In genomic region chr7:135716968-135717557, GRCm38 (mm10) we compare ENCODE assay signal across 8 mouse cellular contexts. TPM values are rescaled to one million over a fixed set of nuclear protein-coding genes. Genes with fewer than 3 reads are reported as not detected.
A peak's percentile ranks its signal among the peaks of the same experiment; 100 is the strongest.
DNase-seq lines count a peak whose midpoint lies in the region; ATAC-seq and TF ChIP-seq lines count a peak whose summit lies in the region.

No protein-coding gene starts in this region.

- H3ac ChIP-seq in C2C12 (ENCODE audit: control insufficient read depth, insufficient read length, low read depth), result no peak overlapping the region

- DNase-seq in heart, embryonic 10.5 days (ENCODE audit: low spot score), result no peak
- no peak for DNase-seq in heart, adult 9 months (ENCODE audit: low spot score in 2 of 2)
- peak; percentile 1 for DNase-seq in lung, postnatal 10 days
- DNase-seq in right cerebral cortex, postnatal 36 days (ENCODE audit: low spot score in 2 of 2), result no peak
- DNase-seq in urinary bladder, postnatal 36 days (ENCODE audit: low spot score in 2 of 2), result no peak
- no peak for DNase-seq in left cerebral cortex, adult 8-10 months (ENCODE audit: low spot score in 2 of 2)

- H3K9me3 ChIP-seq in heart, embryonic 10.5 days, result no peaks in the 10 kb centered on the region
- H3K9me3 ChIP-seq in forebrain, embryonic 16.5 days (ENCODE audit: control insufficient read depth, low read length), result no peaks in the 10 kb centered on the region

- H3K4me3 ChIP-seq in heart, embryonic 10.5 days, result peak overlapping the region; percentile 97
- peak overlapping the region; percentile 89 for H3K4me3 ChIP-seq in C2C12 (ENCODE audit: insufficient read depth, poor library complexity, severe bottlenecking)
- peak overlapping the region; percentile 90 for H3K4me3 ChIP-seq in forebrain, embryonic 16.5 days (replicated peaks; ENCODE audit: low read length)

- H3K36me3 ChIP-seq in heart, embryonic 10.5 days, result peaks cover 6% of the 10 kb centered on the region; the same call in 1 of the 2 replicates
- peaks cover 2% of the 10 kb centered on the region for H3K36me3 ChIP-seq in C2C12 (ENCODE audit: control insufficient read depth, insufficient read depth)
- H3K36me3 ChIP-seq in forebrain, embryonic 16.5 days (ENCODE audit: control insufficient read depth, insufficient read depth), result no peaks in the 10 kb centered on the region

- H3K79me2 ChIP-seq in C2C12 (ENCODE audit: control insufficient read depth, insufficient read depth), result peaks cover 42% of the 10 kb centered on the region

- peak overlapping the region; percentile 96 for H3K4me2 ChIP-seq in forebrain, embryonic 16.5 days (ENCODE audit: low read length)

- no peak for TF ChIP-seq CTCF in C2C12 (IDR thresholded peaks at IDR 0.05; ENCODE audit: control insufficient read depth, insufficient read depth, insufficient read length)

- peak overlapping the region; percentile 98 for H3K27ac ChIP-seq in heart, embryonic 10.5 days
- no peak overlapping the region for H3K27ac ChIP-seq in forebrain, embryonic 16.5 days (ENCODE audit: low read length)

- no peaks in the 10 kb centered on the region for H3K27me3 ChIP-seq in heart, embryonic 10.5 days (ENCODE audit: insufficient read depth, poor library complexity, severe bottlenecking)
- H3K27me3 ChIP-seq in C2C12 (ENCODE audit: control insufficient read depth, insufficient read depth, insufficient read length), result no peaks in the 10 kb centered on the region
- no peaks in the 10 kb centered on the region for H3K27me3 ChIP-seq in forebrain, embryonic 16.5 days (replicated peaks; ENCODE audit: control insufficient read depth, insufficient read depth, low read length)

- H3K4me1 ChIP-seq in heart, embryonic 10.5 days, result peaks cover 25% of the 10 kb centered on the region
- H3K4me1 ChIP-seq in forebrain, embryonic 16.5 days (replicated peaks; ENCODE audit: control insufficient read depth, insufficient read depth, low read length), result peaks cover 16% of the 10 kb centered on the region

- peaks cover 40% of the 10 kb centered on the region for H3K79me3 ChIP-seq in C2C12 (ENCODE audit: low read depth)

- WGBS in heart, embryonic 10.5 days, result 65% methylated on average over 7 of the region's 7 CpGs
- WGBS in forebrain, embryonic 16.5 days, result 62% methylated on average over 7 of the region's 7 CpGs

- H3K9ac ChIP-seq in forebrain, embryonic 16.5 days (replicated peaks; ENCODE audit: low read depth, low read length), result peak overlapping the region; percentile 41; the same call in 1 of the 2 replicates

- ATAC-seq in forebrain, embryonic 16.5 days, result no peak

TF ChIP-seq in C2C12, 6 proteins besides CTCF, POLR2A, EP300 and RAD21:
- TF ChIP-seq MYOG (IDR thresholded peaks at IDR 0.05; ENCODE audit: control insufficient read depth, extremely low read depth, insufficient read length), result no peak

RNA-seq across cellular contexts. Expression of gene Mki67, which starts 0.9 kb away (rescaled TPM):
- polyA plus RNA-seq in heart, embryonic 10.5 days (2016; fragmentation: Nextera tagmentation; extraction: Ambion mirVana), result 36.1 and 41.1 TPM in 2 replicates
- 18.1 TPM for polyA plus RNA-seq in C2C12 (2012; fragmentation: generic; extraction: Trizol)
- polyA plus RNA-seq in forebrain, embryonic 16.5 days (2015; fragmentation: Nextera tagmentation; extraction: Ambion mirVana), result 14.8 and 19.6 TPM in 2 replicates
- total RNA-seq in left cerebral cortex, adult 8-10 months (2022), result 1 to 10 TPM in 2 of 4 experiments, under 1 TPM in 2; 0.52 to 1.6 (median 0.84) TPM
